Mouse (Mus musculus): ENCODE data around the gene S1pr1. TPM values are rescaled to one million over a fixed set of nuclear protein-coding genes. Genes with fewer than 3 reads are reported as not detected.

S1pr1 gene
- polyA plus RNA-seq, 1 experiment from 2014 or later, result 21.2 TPM

DNA sequence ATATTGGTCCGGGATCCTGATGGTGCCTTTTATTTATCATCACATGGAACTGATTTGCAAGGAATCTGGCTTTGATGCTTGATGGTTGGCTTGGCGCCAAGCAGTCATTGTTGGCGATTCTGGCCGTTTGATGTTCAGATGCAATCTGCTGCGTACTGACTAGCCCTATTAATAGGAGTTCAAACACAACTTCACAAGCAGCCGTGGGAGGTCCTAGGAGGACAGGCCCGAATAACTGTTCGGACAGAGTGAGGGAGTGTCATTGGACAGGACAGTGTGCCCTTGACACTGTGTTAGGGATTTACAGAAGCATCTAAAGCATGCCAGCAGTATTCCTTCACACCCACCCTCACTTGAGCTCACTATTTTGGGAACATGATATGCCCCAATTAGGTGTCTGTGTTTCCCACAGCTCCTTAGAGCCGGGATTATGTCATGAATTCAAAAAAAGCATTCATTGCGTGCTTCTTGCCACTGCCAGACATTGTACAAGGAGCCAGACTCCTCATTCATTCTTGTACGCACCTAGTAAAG is 23.0 kb upstream of the S1pr1 start:
- H3K4me3 ChIP-seq, result no peak overlapping the region
- H3K27ac ChIP-seq, result no peak overlapping the region
- peaks cover 7% of the 10 kb centered on the region for H3K4me1 ChIP-seq
- H3K27me3 ChIP-seq, result no peaks in the 10 kb centered on the region
- H3K36me3 ChIP-seq, result no peaks in the 10 kb centered on the region
- 24% methylated on average over 11 of the region's 11 CpGs for WGBS
- no peak for ATAC-seq (ENCODE audit: insufficient number of reproducible peaks, insufficient read depth, low FRiP score, low TSS enrichment, low read depth)
- H3K4me2 ChIP-seq, result no peak overlapping the region
- H3K9me3 ChIP-seq, result no peaks in the 10 kb centered on the region
- no peak overlapping the region for H3K9ac ChIP-seq

DNA sequence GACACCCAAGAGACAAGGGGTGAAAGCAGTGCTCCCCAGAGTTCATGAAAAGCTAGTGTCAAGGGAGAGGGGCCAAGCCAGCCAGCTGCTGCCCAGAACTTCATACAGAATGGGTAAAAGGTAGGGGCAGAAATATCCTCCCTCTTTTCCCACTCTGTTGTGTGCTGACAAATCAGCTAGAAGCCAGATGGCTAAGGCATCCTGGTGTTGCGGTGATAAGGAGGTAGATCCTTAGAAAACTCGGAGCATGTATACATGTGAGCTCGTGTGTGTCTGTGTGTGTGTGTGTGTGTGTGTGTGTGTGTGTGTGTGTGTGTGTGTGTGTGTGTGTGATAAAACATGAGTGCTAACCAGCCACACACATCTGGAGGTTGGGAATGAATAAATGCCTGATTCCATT is 20.7 kb upstream of the S1pr1 start:
- no peak overlapping the region for H3K27ac ChIP-seq
- H3K36me3 ChIP-seq, result no peaks in the 10 kb centered on the region
- WGBS, result 87% methylated on average over 3 of the region's 3 CpGs
- H3K4me2 ChIP-seq, result no peak overlapping the region
- no peak overlapping the region for H3K4me3 ChIP-seq
- no peaks in the 10 kb centered on the region for H3K9me3 ChIP-seq
- H3K27me3 ChIP-seq, result no peaks in the 10 kb centered on the region
- no peak for ATAC-seq (ENCODE audit: insufficient number of reproducible peaks, insufficient read depth, low FRiP score, low TSS enrichment, low read depth)
- peaks cover 7% of the 10 kb centered on the region for H3K4me1 ChIP-seq
- H3K9ac ChIP-seq, result no peak overlapping the region

GRCm38 (mm10) chr3:115734841-115735240 is 20.0 kb upstream of the S1pr1 start:
- Histone ChIP-seq H3K9ac (no peak overlapping the region), H3K4me1 (peaks cover 7% of the 10 kb centered on the region), H3K4me2 (no peak overlapping the region), H3K27ac (no peak overlapping the region), H3K4me3 (no peak overlapping the region), H3K27me3 (no peaks in the 10 kb centered on the region), H3K36me3 (no peaks in the 10 kb centered on the region), H3K9me3 (no peaks in the 10 kb centered on the region)
- no peak for ATAC-seq (ENCODE audit: insufficient number of reproducible peaks, insufficient read depth, low FRiP score, low TSS enrichment, low read depth)
- 81% methylated on average over 3 of the region's 3 CpGs for WGBS

DNA sequence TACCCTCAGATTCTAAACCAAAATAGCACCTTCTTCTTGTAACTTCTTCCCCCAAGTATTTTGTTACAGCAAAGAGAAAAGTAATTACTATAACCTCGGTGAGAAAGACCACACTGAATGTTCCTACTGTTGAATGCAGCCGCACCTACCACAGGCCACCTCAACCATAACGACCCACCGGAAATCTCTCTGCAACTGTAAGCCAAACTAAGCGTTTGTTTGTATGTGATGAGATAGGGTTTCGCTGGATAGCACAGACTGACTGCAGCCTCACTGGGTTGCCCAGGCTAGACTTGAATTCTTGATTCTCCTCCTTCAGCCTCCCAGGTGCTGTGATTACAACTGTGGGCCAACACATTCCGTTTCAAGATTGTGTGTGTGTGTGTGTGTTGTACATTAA is 15.5 kb upstream of the S1pr1 start:
- no peaks in the 10 kb centered on the region for H3K36me3 ChIP-seq
- no peaks in the 10 kb centered on the region for H3K27me3 ChIP-seq
- no peak overlapping the region for H3K27ac ChIP-seq
- no peak overlapping the region for H3K9ac ChIP-seq
- no peak overlapping the region for H3K4me2 ChIP-seq
- no peak for ATAC-seq (ENCODE audit: insufficient number of reproducible peaks, insufficient read depth, low FRiP score, low TSS enrichment, low read depth)
- no peaks in the 10 kb centered on the region for H3K4me1 ChIP-seq
- no peaks in the 10 kb centered on the region for H3K9me3 ChIP-seq
- H3K4me3 ChIP-seq, result no peak overlapping the region
- 84% methylated on average over 7 of the region's 7 CpGs for WGBS

GRCm38 (mm10) chr3:115729187-115729586 is 14.3 kb upstream of the S1pr1 start:
- Histone ChIP-seq H3K9ac (no peak overlapping the region), H3K4me1 (no peaks in the 10 kb centered on the region), H3K9me3 (no peaks in the 10 kb centered on the region), H3K36me3 (no peaks in the 10 kb centered on the region), H3K27me3 (no peaks in the 10 kb centered on the region), H3K4me3 (no peak overlapping the region), H3K4me2 (no peak overlapping the region), H3K27ac (no peak overlapping the region)
- no peak for ATAC-seq (ENCODE audit: insufficient number of reproducible peaks, insufficient read depth, low FRiP score, low TSS enrichment, low read depth)
- 75% methylated on average over 7 of the region's 7 CpGs for WGBS

GRCm38 (mm10) chr3:115728211-115728610 is 13.3 kb upstream of the S1pr1 start:
- no peak overlapping the region for H3K9ac ChIP-seq
- 66% methylated on average over 3 of the region's 3 CpGs for WGBS
- H3K4me3 ChIP-seq, result no peak overlapping the region
- ATAC-seq (ENCODE audit: insufficient number of reproducible peaks, insufficient read depth, low FRiP score, low TSS enrichment, low read depth), result no peak
- no peaks in the 10 kb centered on the region for H3K27me3 ChIP-seq
- H3K36me3 ChIP-seq, result no peaks in the 10 kb centered on the region
- H3K9me3 ChIP-seq, result no peaks in the 10 kb centered on the region
- no peak overlapping the region for H3K27ac ChIP-seq
- no peaks in the 10 kb centered on the region for H3K4me1 ChIP-seq
- H3K4me2 ChIP-seq, result no peak overlapping the region

DNA sequence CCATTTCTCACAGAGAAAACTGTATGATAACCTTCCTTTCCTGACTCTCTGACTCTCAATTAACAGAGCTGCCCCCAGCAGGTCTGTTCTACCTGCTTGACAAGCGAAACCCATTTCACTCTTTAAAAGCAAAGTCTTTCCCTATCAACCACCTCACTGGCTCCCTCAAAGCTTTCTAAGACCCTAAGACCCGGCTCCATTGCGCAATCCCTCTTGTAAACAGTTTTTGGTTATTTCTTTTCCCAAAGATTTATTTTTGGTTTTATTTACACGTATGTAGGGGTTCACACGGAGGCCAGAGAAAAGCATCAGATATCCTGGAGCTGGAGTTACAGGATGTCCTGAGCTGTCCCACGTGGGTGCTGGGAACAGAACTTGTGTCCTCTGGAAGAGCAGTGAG is 4.0 kb upstream of the S1pr1 start:
- no peaks in the 10 kb centered on the region for H3K36me3 ChIP-seq
- peaks cover 5% of the 10 kb centered on the region; the same call in 1 of the 2 replicates for H3K4me1 ChIP-seq
- ATAC-seq (ENCODE audit: insufficient number of reproducible peaks, insufficient read depth, low FRiP score, low TSS enrichment, low read depth), result no peak
- H3K27me3 ChIP-seq, result no peaks in the 10 kb centered on the region
- WGBS, result 83% methylated on average over 6 of the region's 6 CpGs
- H3K9me3 ChIP-seq, result no peaks in the 10 kb centered on the region
- no peak overlapping the region for H3K4me3 ChIP-seq
- H3K27ac ChIP-seq, result no peak overlapping the region
- no peak overlapping the region for H3K4me2 ChIP-seq
- no peak overlapping the region for H3K9ac ChIP-seq

GRCm38 (mm10) chr3:115715900-115716515 is 1.1 kb upstream of the S1pr1 start:
- H3K9me3 ChIP-seq, result no peaks in the 10 kb centered on the region
- H3K4me1 ChIP-seq, result peaks cover 22% of the 10 kb centered on the region
- H3K27ac ChIP-seq, result peak overlapping the region; percentile 89; the same call in 1 of the 2 replicates
- 89% methylated on average over 3 of the region's 3 CpGs for WGBS
- H3K4me2 ChIP-seq, result peak overlapping the region; percentile 86
- peak overlapping the region; percentile 82 for H3K9ac ChIP-seq
- no peak for ATAC-seq (ENCODE audit: insufficient number of reproducible peaks, insufficient read depth, low FRiP score, low TSS enrichment, low read depth)
- H3K4me3 ChIP-seq, result peak overlapping the region; percentile 63
- peaks cover 15% of the 10 kb centered on the region for H3K36me3 ChIP-seq
- no peaks in the 10 kb centered on the region for H3K27me3 ChIP-seq

GRCm38 (mm10) chr3:115714049-115714435 is 830 bp downstream of the S1pr1 start:
- 6% methylated on average over 5 of the region's 5 CpGs for WGBS
- ATAC-seq (ENCODE audit: insufficient number of reproducible peaks, insufficient read depth, low FRiP score, low TSS enrichment, low read depth), result no peak
- peak overlapping the region; percentile 63 for H3K4me3 ChIP-seq
- H3K27me3 ChIP-seq, result no peaks in the 10 kb centered on the region
- H3K9ac ChIP-seq, result peak overlapping the region; percentile 82
- peak overlapping the region; percentile 86 for H3K4me2 ChIP-seq
- H3K36me3 ChIP-seq, result peaks cover 15% of the 10 kb centered on the region
- peaks cover 22% of the 10 kb centered on the region for H3K4me1 ChIP-seq
- H3K27ac ChIP-seq, result peak overlapping the region; percentile 57
- no peaks in the 10 kb centered on the region for H3K9me3 ChIP-seq

- Histone ChIP-seq H3K27ac (peak overlapping the region; percentile 57), H3K9ac (peak overlapping the region; percentile 82), H3K36me3 (peaks cover 15% of the 10 kb centered on the region), H3K4me1 (peaks cover 22% of the 10 kb centered on the region), H3K4me2 (peak overlapping the region; percentile 86), H3K9me3 (no peaks in the 10 kb centered on the region), H3K27me3 (no peaks in the 10 kb centered on the region), H3K4me3 (peak overlapping the region; percentile 63)
- no peak for ATAC-seq (ENCODE audit: insufficient number of reproducible peaks, insufficient read depth, low FRiP score, low TSS enrichment, low read depth)
- WGBS, result 19% methylated on average over 22 of the region's 22 CpGs
These were observed 1.3 kb downstream of the S1pr1 start for GRCm38 (mm10) chr3:115713417-115714048.

DNA sequence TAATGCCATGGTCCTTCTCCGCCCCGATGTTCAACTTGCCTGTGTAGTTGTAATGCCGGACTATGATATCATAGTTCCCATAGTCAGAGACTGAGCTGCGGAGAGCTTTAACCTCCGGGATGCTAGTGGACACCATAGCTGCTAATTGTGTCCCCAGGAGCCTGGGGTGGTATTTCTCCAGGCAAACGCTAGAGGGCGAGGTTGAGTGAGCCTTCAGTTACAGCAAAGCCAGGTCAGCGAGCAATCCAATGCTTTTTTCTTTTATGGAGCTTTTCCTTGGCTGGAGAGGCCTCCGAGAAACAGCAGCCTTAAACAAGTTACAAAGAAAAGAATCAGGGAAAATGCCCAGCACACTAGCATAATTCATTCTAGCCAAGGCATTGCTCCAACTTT is 2.1 kb downstream of the S1pr1 start:
- H3K27me3 ChIP-seq, result no peaks in the 10 kb centered on the region
- H3K27ac ChIP-seq, result no peak overlapping the region; the same call in 1 of the 2 replicates

More for the DNA sequence above, 2.1 kb downstream of the S1pr1 start:
- no peak overlapping the region for H3K9ac ChIP-seq
- peaks cover 15% of the 10 kb centered on the region for H3K36me3 ChIP-seq
- H3K9me3 ChIP-seq, result no peaks in the 10 kb centered on the region
- H3K4me1 ChIP-seq, result peaks cover 22% of the 10 kb centered on the region
- WGBS, result 20% methylated on average over 9 of the region's 9 CpGs
- no peak for ATAC-seq (ENCODE audit: insufficient number of reproducible peaks, insufficient read depth, low FRiP score, low TSS enrichment, low read depth)
- peak overlapping the region; percentile 86 for H3K4me2 ChIP-seq
- H3K4me3 ChIP-seq, result peak overlapping the region; percentile 63

Measured in embryonic facial prominence, embryonic 13.5 days (tissue).